Mouse (Mus musculus): ENCODE measurements around the gene Anapc2.

The Anapc2 gene

GRCm38 (mm10) chr2:25273010-25273409, 732 bp downstream of the Anapc2 start:
- no peak for DNase-seq

- peak; percentile 88 for DNase-seq
Measured at GRCm38 (mm10) chr2:25278928-25279882, 6.9 kb downstream of the Anapc2 start.

GRCm38 (mm10) chr2:25285551-25285950, 13.3 kb downstream of the Anapc2 start:
- no peak for DNase-seq

- DNase-seq = no peak
Measured at GRCm38 (mm10) chr2:25286314-25286713, 14.0 kb downstream of the Anapc2 start.

GRCm38 (mm10) chr2:25286837-25287636, 14.8 kb downstream of the Anapc2 start:
- DNase-seq = peak; percentile 62

- no peak for DNase-seq
Measured at GRCm38 (mm10) chr2:25287927-25288649, 15.8 kb downstream of the Anapc2 start, which contains the start of gene Tmem210. TSS of gene Tmem210 (plus strand) at chr2:25288145.

GRCm38 (mm10) chr2:25288734-25289345, 16.6 kb downstream of the Anapc2 start:
- no peak for DNase-seq

GRCm38 (mm10) chr2:25289651-25290050, 17.4 kb downstream of the Anapc2 start, which contains the start of gene Lrrc26:
TSS of gene Lrrc26 (plus strand) at chr2:25289915.
- no peak for DNase-seq

GRCm38 (mm10) chr2:25290101-25290815, 18.0 kb downstream of the Anapc2 start:
- DNase-seq = peak; percentile 80

GRCm38 (mm10) chr2:25290816-25291130, 18.5 kb downstream of the Anapc2 start:
- DNase-seq = peak; percentile 74

- no peak for DNase-seq
Measured at GRCm38 (mm10) chr2:25291184-25292053, 19.1 kb downstream of the Anapc2 start.

- no peak for DNase-seq
Measured at GRCm38 (mm10) chr2:25292054-25292544, 19.8 kb downstream of the Anapc2 start.

- DNase-seq = peak; percentile 83
Measured at GRCm38 (mm10) chr2:25292856-25293255, 20.6 kb downstream of the Anapc2 start.

GRCm38 (mm10) chr2:25293706-25294105, 21.4 kb downstream of the Anapc2 start:
- no peak for DNase-seq

- DNase-seq = peak; percentile 39
Measured at GRCm38 (mm10) chr2:25297093-25297492, 24.8 kb downstream of the Anapc2 start.

- peak; percentile 59 for DNase-seq
Measured at GRCm38 (mm10) chr2:25298046-25298445, 25.8 kb downstream of the Anapc2 start.

- DNase-seq = no peak
Measured at GRCm38 (mm10) chr2:25303452-25303851, 31.2 kb downstream of the Anapc2 start.

- DNase-seq = peak; percentile 76
Measured at GRCm38 (mm10) chr2:25303931-25304656, 31.8 kb downstream of the Anapc2 start.

GRCm38 (mm10) chr2:25304657-25305541, 32.6 kb downstream of the Anapc2 start:
- no peak for DNase-seq
